22 mouse cellular contexts compared by ENCODE assay signal in the genomic region with DNA sequence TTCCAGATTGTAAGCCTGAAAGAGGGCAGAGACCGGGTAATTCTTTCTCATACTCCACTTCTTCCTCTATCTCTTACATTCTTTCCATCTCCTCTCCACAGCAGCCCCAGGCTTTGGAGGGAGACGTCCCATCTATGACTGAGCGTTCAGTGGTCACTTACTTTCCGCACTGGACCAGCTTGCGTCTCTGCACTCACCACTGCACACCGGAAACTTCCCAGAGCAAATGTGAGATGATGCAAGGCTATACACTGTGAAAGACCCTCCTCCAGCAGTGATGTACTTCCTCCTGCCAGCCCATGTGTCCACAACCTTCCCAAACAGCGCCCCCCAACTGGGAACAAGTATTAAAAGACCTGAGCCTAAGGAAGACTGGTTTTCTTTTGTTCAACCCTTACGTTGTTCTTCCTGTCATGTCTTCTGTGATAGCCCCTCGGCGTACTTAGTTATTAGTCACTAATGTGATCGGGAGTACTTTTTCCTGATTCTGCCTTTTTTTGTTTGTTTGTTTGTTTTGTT. TPM values are rescaled to one million over a fixed set of nuclear protein-coding genes. Genes with fewer than 3 reads are reported as not detected.
DNase-seq lines count a peak whose midpoint lies in the region; ATAC-seq lines count a peak whose summit lies in the region.
"Had no signal": no experiment of that assay in that cellular context is flagged by ENCODE, and none has a peak within 500 bp of the region (broad histone marks: within the 10 kb centered on the region; RNA-seq: fewer than 3 reads in every experiment).

No protein-coding gene starts in this region.

- ATAC-seq in hindbrain, embryonic 11.5 days (ENCODE audit: low FRiP score), result no peak
- no peak for ATAC-seq in midbrain, embryonic 11.5 days (ENCODE audit: low FRiP score)
- ATAC-seq in midbrain, embryonic 14.5 days (ENCODE audit: low FRiP score, low TSS enrichment), result no peak
- 0 out of 2 replicates have a peak, but pooled peaks have one; percentile 47 for ATAC-seq in embryonic facial prominence, embryonic 15.5 days (ENCODE audit: insufficient number of reproducible peaks, low FRiP score, low TSS enrichment, low read depth)
- ATAC-seq in megakaryocyte, adult 5-6 weeks (ENCODE audit: poor library complexity, severe bottlenecking), result no peak
- ATAC-seq: forebrain, embryonic 15.5 days; intestine, embryonic 16.5 days; Patski had no signal

- no peak overlapping the region for H3K4me2 ChIP-seq in hindbrain, embryonic 11.5 days (replicated peaks; ENCODE audit: low read depth, low read length)
- no peak overlapping the region for H3K4me2 ChIP-seq in midbrain, embryonic 11.5 days
- no peak overlapping the region for H3K4me2 ChIP-seq in midbrain, embryonic 14.5 days (ENCODE audit: low read length)
- H3K4me2 ChIP-seq in embryonic facial prominence, embryonic 15.5 days (replicated peaks), result no peak overlapping the region
- H3K4me2 ChIP-seq: forebrain, embryonic 15.5 days; heart, embryonic 11.5 days; heart, embryonic 15.5 days; hindbrain, embryonic 15.5 days had no signal

- peaks cover 37% of the 10 kb centered on the region for H3K4me1 ChIP-seq in hindbrain, embryonic 10.5 days (replicated peaks)
- H3K4me1 ChIP-seq in hindbrain, embryonic 11.5 days (replicated peaks; ENCODE audit: control insufficient read depth, insufficient read depth, low read length), result no peaks in the 10 kb centered on the region; the same call in 1 of the 2 replicates
- peaks cover 17% of the 10 kb centered on the region for H3K4me1 ChIP-seq in midbrain, embryonic 11.5 days (ENCODE audit: control insufficient read depth, insufficient read depth, low read length)
- peaks cover 9% of the 10 kb centered on the region; the same call in 1 of the 2 replicates for H3K4me1 ChIP-seq in midbrain, embryonic 14.5 days (ENCODE audit: control insufficient read depth, insufficient read depth, low read length)
- 0 out of 2 replicates have a peak, but pooled peaks cover 7% of the 10 kb centered on the region for H3K4me1 ChIP-seq in embryonic facial prominence, embryonic 15.5 days
- H3K4me1 ChIP-seq: hindbrain, embryonic 15.5 days had no signal

- 0 out of 2 replicates have a peak overlapping the region, but pooled peaks have one; percentile 0 for H3K27ac ChIP-seq in hindbrain, embryonic 10.5 days
- no peak overlapping the region for H3K27ac ChIP-seq in hindbrain, embryonic 11.5 days (ENCODE audit: low read depth, low read length)
- no peak overlapping the region for H3K27ac ChIP-seq in midbrain, embryonic 11.5 days (ENCODE audit: low read depth, low read length)
- H3K27ac ChIP-seq in midbrain, embryonic 14.5 days (replicated peaks; ENCODE audit: low read depth, low read length), result no peak overlapping the region
- H3K27ac ChIP-seq in embryonic facial prominence, embryonic 15.5 days (replicated peaks), result no peak overlapping the region
- H3K27ac ChIP-seq: forebrain, embryonic 15.5 days; heart, adult 2 months; heart, embryonic 15.5 days; hindbrain, embryonic 15.5 days had no signal

- WGBS in hindbrain, embryonic 10.5 days, result 91% methylated on average over 11 of the region's 11 CpGs
- WGBS in hindbrain, embryonic 11.5 days, result 92% methylated on average over 11 of the region's 11 CpGs
- WGBS in midbrain, embryonic 11.5 days, result 91% methylated on average over 11 of the region's 11 CpGs
- WGBS in midbrain, embryonic 14.5 days, result 93% methylated on average over 11 of the region's 11 CpGs
- 86% methylated on average over 11 of the region's 11 CpGs for WGBS in embryonic facial prominence, embryonic 15.5 days

- H3K9ac ChIP-seq in hindbrain, embryonic 11.5 days (ENCODE audit: low read depth, low read length), result no peak overlapping the region
- no peak overlapping the region for H3K9ac ChIP-seq in midbrain, embryonic 11.5 days (ENCODE audit: low read length)
- no peak overlapping the region for H3K9ac ChIP-seq in midbrain, embryonic 14.5 days (replicated peaks; ENCODE audit: low read length)
- no peak overlapping the region for H3K9ac ChIP-seq in embryonic facial prominence, embryonic 15.5 days
- H3K9ac ChIP-seq: forebrain, embryonic 15.5 days; heart, embryonic 15.5 days; hindbrain, embryonic 15.5 days had no signal

- H3K27me3 ChIP-seq in hindbrain, embryonic 10.5 days (ENCODE audit: insufficient read depth, poor library complexity, severe bottlenecking), result no peaks in the 10 kb centered on the region
- H3K27me3 ChIP-seq in hindbrain, embryonic 11.5 days (ENCODE audit: control insufficient read depth, insufficient read depth, low read length), result no peaks in the 10 kb centered on the region
- H3K27me3 ChIP-seq in midbrain, embryonic 11.5 days (ENCODE audit: control insufficient read depth, insufficient read depth, low read length), result no peaks in the 10 kb centered on the region
- no peaks in the 10 kb centered on the region for H3K27me3 ChIP-seq in midbrain, embryonic 14.5 days (ENCODE audit: control insufficient read depth, insufficient read depth, low read length)
- H3K27me3 ChIP-seq in embryonic facial prominence, embryonic 15.5 days, result no peaks in the 10 kb centered on the region
- H3K27me3 ChIP-seq: forebrain, embryonic 15.5 days; heart, embryonic 15.5 days; hindbrain, embryonic 15.5 days had no signal

- no peaks in the 10 kb centered on the region for H3K9me3 ChIP-seq in hindbrain, embryonic 10.5 days
- H3K9me3 ChIP-seq in hindbrain, embryonic 11.5 days (ENCODE audit: control insufficient read depth, low read length), result no peaks in the 10 kb centered on the region
- no peaks in the 10 kb centered on the region for H3K9me3 ChIP-seq in midbrain, embryonic 11.5 days (ENCODE audit: control insufficient read depth, low read length)
- no peaks in the 10 kb centered on the region for H3K9me3 ChIP-seq in midbrain, embryonic 14.5 days (ENCODE audit: control insufficient read depth, low read length)
- H3K9me3 ChIP-seq in embryonic facial prominence, embryonic 15.5 days (replicated peaks), result no peaks in the 10 kb centered on the region
- H3K9me3 ChIP-seq: forebrain, embryonic 15.5 days; heart, embryonic 15.5 days; hindbrain, embryonic 15.5 days had no signal

- no peak for DNase-seq in hindbrain, embryonic 10.5 days (ENCODE audit: low spot score)
- DNase-seq in hindbrain, embryonic 11.5 days (ENCODE audit: low spot score), result no peak
- peak; percentile 62 for DNase-seq in midbrain, embryonic 11.5 days (ENCODE audit: low spot score, missing footprints)
- DNase-seq in midbrain, embryonic 14.5 days, result no peak
- DNase-seq in ES-CJ7 (ENCODE audit: low read depth, low spot score), result peak; percentile 78
- DNase-seq in cerebellum, postnatal 36 days, result no peak
- DNase-seq: adrenal gland, adult 8-10 months; adrenal gland, postnatal 36 days; cerebellum, adult 2 months; cerebellum, postnatal 10 days; gastrocnemius, postnatal 10 days; heart, adult 2 months; heart, postnatal 14 days had no signal

- H3K4me3 ChIP-seq in hindbrain, embryonic 10.5 days, result no peak overlapping the region
- no peak overlapping the region for H3K4me3 ChIP-seq in hindbrain, embryonic 11.5 days (ENCODE audit: low read depth, low read length)
- H3K4me3 ChIP-seq in midbrain, embryonic 11.5 days (ENCODE audit: low read depth, low read length), result no peak overlapping the region
- H3K4me3 ChIP-seq in midbrain, embryonic 14.5 days (replicated peaks; ENCODE audit: low read depth, low read length), result no peak overlapping the region
- no peak overlapping the region for H3K4me3 ChIP-seq in embryonic facial prominence, embryonic 15.5 days (replicated peaks)
- H3K4me3 ChIP-seq: forebrain, embryonic 15.5 days; heart, adult 2 months; heart, embryonic 15.5 days; hindbrain, embryonic 15.5 days had no signal

- no peaks in the 10 kb centered on the region for H3K36me3 ChIP-seq in hindbrain, embryonic 10.5 days
- no peaks in the 10 kb centered on the region for H3K36me3 ChIP-seq in hindbrain, embryonic 11.5 days (ENCODE audit: control insufficient read depth, insufficient read depth, low read length)
- H3K36me3 ChIP-seq in midbrain, embryonic 11.5 days (ENCODE audit: control insufficient read depth, insufficient read depth, low read length), result no peaks in the 10 kb centered on the region
- H3K36me3 ChIP-seq in midbrain, embryonic 14.5 days (ENCODE audit: control insufficient read depth, insufficient read depth, low read length), result no peaks in the 10 kb centered on the region
- no peaks in the 10 kb centered on the region for H3K36me3 ChIP-seq in embryonic facial prominence, embryonic 15.5 days
- H3K36me3 ChIP-seq: forebrain, embryonic 15.5 days; heart, embryonic 15.5 days; hindbrain, embryonic 15.5 days had no signal

RNA-seq across cellular contexts. Expression of gene Adgrv1, which starts 11.2 kb away (rescaled TPM):
- 45.3 and 45.6 TPM in 2 replicates for polyA plus RNA-seq in hindbrain, embryonic 10.5 days (2016; fragmentation: Nextera tagmentation; extraction: Ambion mirVana)
- 40.3 and 54.5 TPM in 2 replicates for polyA plus RNA-seq in hindbrain, embryonic 11.5 days (2014; fragmentation: Nextera tagmentation; extraction: Ambion mirVana)
- 43.1 and 45.2 TPM in 2 replicates for polyA plus RNA-seq in midbrain, embryonic 11.5 days (2014; fragmentation: Nextera tagmentation; extraction: Ambion mirVana)
- 9.4 and 16.7 TPM in 2 replicates for polyA plus RNA-seq in midbrain, embryonic 14.5 days (2014; fragmentation: Nextera tagmentation; extraction: Ambion mirVana)
- polyA plus RNA-seq in embryonic facial prominence, embryonic 15.5 days (2015; fragmentation: Nextera tagmentation; extraction: Ambion mirVana), result 1.2 and 2.0 TPM in 2 replicates
- not detected in 2 replicates for total RNA-seq in megakaryocyte, adult 5-6 weeks (2015)
- not detected in 2 replicates for total RNA-seq in megakaryocyte, adult 5-6 weeks (2017)
- total RNA-seq: hematopoietic stem cell, adult 5-6 weeks had no signal

RNA-seq across cellular contexts. Expression of gene Lysmd3, which starts 13.4 kb away (rescaled TPM):
- 23.1 and 25.9 TPM in 2 replicates for polyA plus RNA-seq in hindbrain, embryonic 10.5 days (2016; fragmentation: Nextera tagmentation; extraction: Ambion mirVana)
- polyA plus RNA-seq in hindbrain, embryonic 11.5 days (2014; fragmentation: Nextera tagmentation; extraction: Ambion mirVana), result 33.5 and 33.6 TPM in 2 replicates
- 30.5 and 34.1 TPM in 2 replicates for polyA plus RNA-seq in midbrain, embryonic 11.5 days (2014; fragmentation: Nextera tagmentation; extraction: Ambion mirVana)
- 16.6 and 25.8 TPM in 2 replicates for polyA plus RNA-seq in midbrain, embryonic 14.5 days (2014; fragmentation: Nextera tagmentation; extraction: Ambion mirVana)
- 25.2 and 25.8 TPM in 2 replicates for polyA plus RNA-seq in embryonic facial prominence, embryonic 15.5 days (2015; fragmentation: Nextera tagmentation; extraction: Ambion mirVana)
- total RNA-seq in megakaryocyte, adult 5-6 weeks (2015), result 34.2 and 44.9 TPM in 2 replicates
- 20.7 and 37.0 TPM in 2 replicates for total RNA-seq in megakaryocyte, adult 5-6 weeks (2017)

Comparison
In these comparisons a context has a peak if more than half of its experiments do, and no peak if none do; other contexts are left out.
1. DNase-seq: peak in midbrain, embryonic 11.5 days (single experiment) and ES-CJ7 (single experiment); none in hindbrain, embryonic 10.5 days (single experiment), hindbrain, embryonic 11.5 days (single experiment), midbrain, embryonic 14.5 days (single experiment) and cerebellum, postnatal 36 days (0 of 2).